11 mouse cellular contexts compared by ENCODE assay signal in genomic region chr14:27946211-27946610, GRCm38 (mm10).
"Had no signal": no experiment of that assay in that cellular context is flagged by ENCODE, and none has a peak within 500 bp of the region (broad histone marks: within the 10 kb centered on the region; RNA-seq: fewer than 3 reads in every experiment).

No protein-coding gene starts in this region.

- DNase-seq: kidney, postnatal 36 days; left cerebral cortex, postnatal 4 days; lung, embryonic 14.5 days; lung, postnatal 14 days; right cerebral cortex, postnatal 14 days; thymus, postnatal 36 days had no signal

- H3K4me2 ChIP-seq: limb, embryonic 13.5 days; lung, embryonic 14.5 days; midbrain, embryonic 12.5 days had no signal

- H3K9ac ChIP-seq: limb, embryonic 13.5 days; lung, embryonic 14.5 days; midbrain, embryonic 12.5 days had no signal

- H3K4me1 ChIP-seq: megakaryocyte, embryonic 14.5 days; midbrain, embryonic 12.5 days had no signal

- H3K27me3 ChIP-seq: limb, embryonic 13.5 days; megakaryocyte, embryonic 14.5 days; midbrain, embryonic 12.5 days had no signal

- H3K9me3 ChIP-seq: limb, embryonic 13.5 days; midbrain, embryonic 12.5 days had no signal

- H3K27ac ChIP-seq: kidney, postnatal 0 days; limb, embryonic 13.5 days; macrophage; midbrain, embryonic 12.5 days had no signal

- H3K4me3 ChIP-seq: limb, embryonic 13.5 days; megakaryocyte, embryonic 14.5 days; midbrain, embryonic 12.5 days had no signal

- H3K36me3 ChIP-seq: limb, embryonic 13.5 days; midbrain, embryonic 12.5 days had no signal
